Mouse (Mus musculus): Measurements from ENCODE around the gene Nup214. TPM values are rescaled to one million over a fixed set of nuclear protein-coding genes. Genes with fewer than 3 reads are reported as not detected.
"Not testable (repeated sequence)": the region's sequence is repeated elsewhere in the genome, so short reads cannot be mapped to it uniquely, and the experiment has no call there.

Gene Nup214
- total RNA-seq, 1 experiment from 2014 or later, result 43.6 TPM

- no peak for ATAC-seq (replicated peaks; ENCODE audit: insufficient number of reproducible peaks, low FRiP score, low TSS enrichment, poor library complexity, severe bottlenecking)
Observed at GRCm38 (mm10) chr2:32033436-32033835, 59.2 kb downstream of the Nup214 start.

DNA sequence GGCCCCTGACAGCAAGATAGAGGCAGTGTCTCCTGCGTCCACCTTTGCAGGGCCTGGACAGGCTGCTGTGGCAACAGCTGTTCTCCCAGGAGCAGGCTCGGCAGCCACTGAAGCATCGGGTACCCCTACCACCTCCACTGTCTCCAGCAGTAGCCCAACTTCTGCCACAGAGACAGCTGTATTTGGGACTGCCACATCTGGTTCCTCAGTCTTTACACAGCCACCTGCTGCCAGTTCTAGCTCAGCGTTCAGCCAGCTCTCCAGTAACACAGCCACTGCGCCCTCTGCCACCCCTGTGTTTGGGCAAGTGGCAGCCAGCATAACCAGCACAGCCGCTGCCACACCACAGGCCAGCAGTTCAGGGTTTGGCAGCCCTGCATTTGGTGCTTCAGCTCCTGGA lies 60.0 kb downstream of the Nup214 start:
- ATAC-seq (replicated peaks; ENCODE audit: insufficient number of reproducible peaks, low FRiP score, low TSS enrichment, poor library complexity, severe bottlenecking), result no peak

GRCm38 (mm10) chr2:32037279-32037858 lies 63.1 kb downstream of the Nup214 start:
- no peak for ATAC-seq (replicated peaks; ENCODE audit: insufficient number of reproducible peaks, low FRiP score, low TSS enrichment, poor library complexity, severe bottlenecking)

GRCm38 (mm10) chr2:32038661-32039081 lies 64.4 kb downstream of the Nup214 start:
- no peak for ATAC-seq (replicated peaks; ENCODE audit: insufficient number of reproducible peaks, low FRiP score, low TSS enrichment, poor library complexity, severe bottlenecking)

DNA sequence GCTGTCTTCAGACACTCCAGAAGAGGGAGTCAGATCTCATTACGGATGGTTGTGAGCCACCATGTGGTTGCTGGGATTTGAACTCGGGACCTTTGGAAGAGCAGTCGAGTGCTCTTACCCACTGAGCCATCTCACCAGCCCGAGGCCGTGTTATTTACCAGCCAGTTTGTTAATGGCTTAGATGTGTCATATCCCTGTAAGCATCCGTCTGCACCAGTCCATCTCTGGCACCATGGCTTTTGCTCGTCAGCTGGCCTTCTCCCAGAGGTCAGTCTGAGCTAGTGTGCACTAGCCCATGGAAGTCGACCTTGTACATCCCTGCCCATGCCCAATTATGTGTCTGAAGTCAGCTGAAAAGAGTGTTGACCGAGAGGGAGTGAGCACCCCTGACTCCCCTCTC lies 66.4 kb downstream of the Nup214 start:
- not testable (repeated sequence) for ATAC-seq (replicated peaks; ENCODE audit: insufficient number of reproducible peaks, low FRiP score, low TSS enrichment, poor library complexity, severe bottlenecking)

- no peak for ATAC-seq (replicated peaks; ENCODE audit: insufficient number of reproducible peaks, low FRiP score, low TSS enrichment, poor library complexity, severe bottlenecking)
Observed at GRCm38 (mm10) chr2:32041087-32041486, 66.9 kb downstream of the Nup214 start.

- ATAC-seq (replicated peaks; ENCODE audit: insufficient number of reproducible peaks, low FRiP score, low TSS enrichment, poor library complexity, severe bottlenecking), result no peak
Observed at GRCm38 (mm10) chr2:32043836-32044235, 69.6 kb downstream of the Nup214 start.

GRCm38 (mm10) chr2:32045375-32045774 lies 71.1 kb downstream of the Nup214 start:
- ATAC-seq (replicated peaks; ENCODE audit: insufficient number of reproducible peaks, low FRiP score, low TSS enrichment, poor library complexity, severe bottlenecking), result no peak

- ATAC-seq (replicated peaks; ENCODE audit: insufficient number of reproducible peaks, low FRiP score, low TSS enrichment, poor library complexity, severe bottlenecking), result no peak
Observed at GRCm38 (mm10) chr2:32046009-32046408, 71.8 kb downstream of the Nup214 start.

DNA sequence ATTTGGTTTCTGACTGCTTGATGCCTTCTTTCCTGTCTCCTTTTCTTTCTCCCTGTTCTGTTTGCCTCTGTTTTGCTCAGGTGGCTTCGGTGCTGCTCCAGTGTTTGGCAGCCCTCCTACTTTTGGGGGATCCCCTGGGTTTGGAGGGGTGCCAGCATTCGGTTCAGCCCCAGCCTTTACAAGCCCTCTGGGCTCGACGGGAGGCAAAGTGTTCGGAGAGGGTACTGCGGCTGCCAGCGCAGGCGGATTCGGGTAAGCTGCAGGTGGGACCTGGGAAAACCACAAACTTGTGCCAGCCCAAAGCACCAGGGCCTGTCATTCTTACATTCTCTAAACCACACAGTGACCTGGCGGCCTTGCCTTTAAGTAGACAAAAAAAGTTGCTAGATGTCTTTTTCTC lies 73.1 kb downstream of the Nup214 start:
- no peak for ATAC-seq (replicated peaks; ENCODE audit: insufficient number of reproducible peaks, low FRiP score, low TSS enrichment, poor library complexity, severe bottlenecking)

DNA sequence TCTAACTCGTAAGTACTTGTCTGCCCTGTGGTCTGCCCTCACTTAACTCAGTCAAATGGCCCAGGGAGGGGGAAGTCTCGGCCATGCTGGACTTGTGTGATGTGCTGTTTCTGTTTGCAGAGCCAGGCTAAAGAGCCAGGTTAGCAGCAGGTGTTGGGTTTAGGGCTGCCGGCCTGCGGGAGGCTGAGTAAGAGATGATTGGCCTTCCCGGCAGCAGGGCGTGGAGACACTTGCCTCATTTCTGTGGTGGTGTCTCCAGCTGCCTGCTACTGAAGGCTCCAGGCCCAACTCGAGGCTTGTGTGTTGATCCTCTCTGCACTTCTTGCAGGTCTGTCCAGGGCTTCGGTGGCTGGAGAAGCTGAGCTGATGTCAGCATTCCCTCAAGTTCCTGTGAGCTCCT lies 77.6 kb downstream of the Nup214 start:
- no peak for ATAC-seq (replicated peaks; ENCODE audit: insufficient number of reproducible peaks, low FRiP score, low TSS enrichment, poor library complexity, severe bottlenecking)

DNA sequence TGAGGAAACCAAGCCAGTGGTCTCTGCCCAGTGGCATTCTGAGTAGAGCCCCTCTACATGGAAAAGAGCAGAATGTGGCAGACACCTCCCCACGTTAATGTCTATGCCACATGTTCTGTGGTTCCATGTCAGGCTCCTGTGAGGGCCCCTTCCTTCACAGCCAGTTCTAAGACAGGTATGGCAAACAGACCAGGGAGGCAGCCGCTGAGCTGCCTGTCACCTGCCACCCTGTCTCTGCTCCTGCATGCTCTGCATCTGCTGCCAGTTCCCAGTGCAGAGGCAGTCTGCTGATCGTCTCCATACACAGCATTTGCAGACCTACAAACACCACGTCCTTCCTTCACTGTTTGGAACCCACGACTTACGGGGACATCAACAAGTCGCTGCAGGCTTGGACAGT lies 78.2 kb downstream of the Nup214 start:
- no peak for ATAC-seq (replicated peaks; ENCODE audit: insufficient number of reproducible peaks, low FRiP score, low TSS enrichment, poor library complexity, severe bottlenecking)

GRCm38 (mm10) chr2:32055357-32055965 lies 81.2 kb downstream of the Nup214 start:
- no peak for ATAC-seq (replicated peaks; ENCODE audit: insufficient number of reproducible peaks, low FRiP score, low TSS enrichment, poor library complexity, severe bottlenecking)

GRCm38 (mm10) chr2:32056524-32056923 lies 82.3 kb downstream of the Nup214 start:
- ATAC-seq (replicated peaks; ENCODE audit: insufficient number of reproducible peaks, low FRiP score, low TSS enrichment, poor library complexity, severe bottlenecking), result no peak

GRCm38 (mm10) chr2:32057360-32057759 lies 83.1 kb downstream of the Nup214 start:
- ATAC-seq (replicated peaks; ENCODE audit: insufficient number of reproducible peaks, low FRiP score, low TSS enrichment, poor library complexity, severe bottlenecking), result no peak

GRCm38 (mm10) chr2:32057794-32058193 lies 83.6 kb downstream of the Nup214 start:
- no peak for ATAC-seq (replicated peaks; ENCODE audit: insufficient number of reproducible peaks, low FRiP score, low TSS enrichment, poor library complexity, severe bottlenecking)

DNA sequence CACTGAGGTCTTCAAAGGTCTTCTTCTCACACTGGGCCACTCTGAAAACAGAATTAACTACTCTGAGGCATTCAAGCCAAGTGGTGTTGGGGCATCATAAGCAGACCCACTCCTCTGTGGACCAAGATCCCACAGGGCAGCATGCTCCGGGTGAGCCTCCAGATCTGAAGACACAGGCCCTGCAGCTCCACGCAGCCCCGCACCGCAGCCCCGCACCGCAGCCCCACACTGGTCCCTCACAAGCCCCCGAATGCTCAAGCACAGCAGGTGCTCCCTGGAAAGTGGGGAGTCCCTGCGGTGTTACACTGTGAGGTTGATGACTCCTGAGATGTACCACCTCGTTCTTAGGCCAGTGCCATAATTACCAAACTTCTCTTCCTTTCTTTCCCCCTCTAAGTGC lies 84.0 kb downstream of the Nup214 start:
- no peak for ATAC-seq (replicated peaks; ENCODE audit: insufficient number of reproducible peaks, low FRiP score, low TSS enrichment, poor library complexity, severe bottlenecking)

DNA sequence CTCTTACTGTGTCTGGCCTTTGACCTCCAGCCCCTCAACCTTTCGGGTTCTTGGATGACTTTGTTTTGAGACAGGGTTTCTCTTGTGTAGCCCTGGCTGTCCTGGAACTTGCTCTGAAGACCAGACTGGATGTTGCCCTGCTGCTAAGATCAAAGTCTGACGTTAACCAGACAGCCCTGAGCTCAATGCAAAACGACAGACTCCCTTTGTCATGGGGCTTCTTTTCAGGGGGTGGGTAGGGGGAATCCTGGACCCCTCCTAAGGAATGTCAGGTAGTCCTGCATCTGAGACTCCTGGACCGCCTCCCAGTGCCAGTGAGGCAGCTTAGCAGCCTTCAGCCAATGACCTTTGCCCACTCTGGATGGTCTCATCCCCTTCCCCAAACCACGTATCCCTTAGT lies 84.5 kb downstream of the Nup214 start:
- ATAC-seq (replicated peaks; ENCODE audit: insufficient number of reproducible peaks, low FRiP score, low TSS enrichment, poor library complexity, severe bottlenecking), result no peak

GRCm38 (mm10) chr2:32059613-32060012 lies 85.4 kb downstream of the Nup214 start:
- no peak for ATAC-seq (replicated peaks; ENCODE audit: insufficient number of reproducible peaks, low FRiP score, low TSS enrichment, poor library complexity, severe bottlenecking)

DNA sequence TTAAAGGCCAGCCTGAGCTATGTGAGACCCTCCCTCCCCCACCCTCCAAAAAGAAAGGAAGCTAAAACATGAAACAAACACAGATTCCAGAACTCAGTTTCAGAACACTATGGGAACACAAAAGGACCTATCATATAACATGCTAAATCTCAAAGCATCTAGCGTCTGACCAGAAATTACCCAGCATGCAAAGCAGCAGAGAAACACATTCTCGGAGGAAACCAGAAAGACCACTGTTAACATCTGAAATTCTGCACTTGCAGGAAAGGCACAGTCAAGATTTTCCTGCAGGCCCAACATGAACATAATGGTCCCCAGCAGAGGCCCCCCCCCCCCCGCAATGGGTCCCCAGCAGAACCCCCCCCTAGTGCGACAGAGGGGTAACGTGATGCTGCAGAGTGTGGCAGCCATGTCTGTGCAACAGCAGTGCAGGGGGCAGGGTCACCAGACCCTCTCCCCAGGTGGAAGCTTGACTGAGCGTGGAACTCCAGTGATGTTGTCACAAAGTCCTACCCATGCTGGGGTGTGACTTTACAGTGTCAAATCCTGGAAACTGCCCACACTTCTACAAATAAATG lies 86.1 kb downstream of the Nup214 start:
- no peak for ATAC-seq (replicated peaks; ENCODE audit: insufficient number of reproducible peaks, low FRiP score, low TSS enrichment, poor library complexity, severe bottlenecking)
